Mouse (Mus musculus) heart, adult 18-20 months (tissue): ENCODE results near the gene Emx1. TPM values are rescaled to one million over a fixed set of nuclear protein-coding genes. Genes with fewer than 3 reads are reported as not detected.
"Not testable (repeated sequence)": the region's sequence is repeated elsewhere in the genome, so short reads cannot be mapped to it uniquely, and the experiment has no call there.

Source experiments
- DNase-seq, 2 experiments: peaks; one replicate each; pipeline ENCODE4 v3.0.0; 2021 to 2022; ENCODE audit warnings: mixed read lengths in 1 of 2
- long read RNA-seq, 2 experiments: library from polyadenylated mRNA; stranded (forward); transcript quantifications; one replicate each; pipeline ENCODE4 v2.0.0; 2021
- total RNA-seq, 2 experiments: library from RNA; stranded (reverse); gene quantifications; 2 replicates each; pipeline ENCODE4 v1.2.3; 2021

Emx1 gene
- total RNA-seq = not detected
- long read RNA-seq, experiment 1 = 0 reads
- long read RNA-seq, experiment 2 = 0 reads

GRCm38 (mm10) chr6:85187340-85188211, at the start of gene Emx1:
Gene Emx1 (plus strand): TSS chr6:85187438.
- peak in 1 of 2 experiments; percentile 13 for DNase-seq

DNA sequence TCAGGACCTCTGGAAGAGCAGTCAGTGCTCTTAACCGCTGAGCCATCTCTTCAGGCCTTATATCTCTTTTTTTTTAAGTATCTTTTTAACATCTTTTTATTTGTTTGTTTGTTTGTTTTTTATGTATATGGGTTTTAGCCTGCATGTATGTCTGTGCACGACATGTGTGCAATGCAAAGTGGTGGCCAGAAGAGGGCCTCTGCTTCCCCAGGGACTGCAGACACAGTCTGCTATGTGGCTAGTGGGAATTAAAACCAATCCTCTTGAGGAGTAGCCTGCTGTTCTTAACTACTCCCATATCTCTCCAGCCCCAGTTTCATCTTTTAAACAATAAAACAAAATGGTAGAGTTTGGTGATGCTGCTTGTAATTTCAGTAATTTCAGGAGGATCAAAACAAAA, 47.7 kb upstream of the Emx1 start:
- no peak for DNase-seq

GRCm38 (mm10) chr6:85141013-85141412, 46.2 kb upstream of the Emx1 start:
- peak; percentile 62 to 63 for DNase-seq

DNA sequence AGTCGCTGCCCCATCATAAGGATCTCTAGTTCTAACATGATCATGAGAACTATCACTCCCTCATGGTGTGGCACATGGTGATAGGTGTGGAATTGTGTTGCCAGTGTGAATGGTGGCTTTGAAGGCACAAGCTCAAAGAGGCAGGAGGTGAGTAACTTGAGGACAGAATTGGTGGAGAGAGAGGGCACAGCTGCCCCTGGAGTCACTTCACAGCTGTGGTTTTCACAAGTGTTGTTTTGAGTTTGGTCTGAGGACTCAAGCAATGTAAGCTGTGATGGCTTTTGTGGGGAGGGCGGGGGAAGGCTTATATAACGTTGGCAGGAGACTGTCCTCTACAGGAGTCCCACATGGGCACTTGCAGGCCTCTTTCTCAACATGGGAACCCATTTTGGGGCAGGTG, 42.8 kb upstream of the Emx1 start:
- no peak for DNase-seq

DNA sequence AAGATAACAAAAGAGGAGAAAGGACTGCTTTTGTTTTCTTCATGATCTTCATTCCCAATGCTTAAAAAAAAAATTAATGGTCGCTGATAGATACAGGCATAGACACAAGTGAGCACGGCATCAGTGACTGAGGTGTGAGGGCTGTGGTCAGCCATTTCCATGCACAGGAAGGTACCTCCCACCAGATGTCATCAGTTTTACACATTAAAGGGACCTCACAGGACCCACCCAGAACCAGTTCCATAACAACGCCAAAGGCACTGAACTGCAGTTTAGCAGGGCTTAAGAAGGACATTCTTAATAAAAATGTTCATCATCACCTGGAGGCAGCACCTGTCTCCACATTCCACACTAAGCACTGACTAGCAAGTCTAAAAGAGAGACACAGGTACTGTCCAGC, 39.6 kb upstream of the Emx1 start:
- DNase-seq = no peak

- no peak for DNase-seq
Observed at GRCm38 (mm10) chr6:85150386-85150785, 36.9 kb upstream of the Emx1 start.

GRCm38 (mm10) chr6:85153970-85154540, 33.2 kb upstream of the Emx1 start:
- peak; percentile 77 to 84 for DNase-seq

DNA sequence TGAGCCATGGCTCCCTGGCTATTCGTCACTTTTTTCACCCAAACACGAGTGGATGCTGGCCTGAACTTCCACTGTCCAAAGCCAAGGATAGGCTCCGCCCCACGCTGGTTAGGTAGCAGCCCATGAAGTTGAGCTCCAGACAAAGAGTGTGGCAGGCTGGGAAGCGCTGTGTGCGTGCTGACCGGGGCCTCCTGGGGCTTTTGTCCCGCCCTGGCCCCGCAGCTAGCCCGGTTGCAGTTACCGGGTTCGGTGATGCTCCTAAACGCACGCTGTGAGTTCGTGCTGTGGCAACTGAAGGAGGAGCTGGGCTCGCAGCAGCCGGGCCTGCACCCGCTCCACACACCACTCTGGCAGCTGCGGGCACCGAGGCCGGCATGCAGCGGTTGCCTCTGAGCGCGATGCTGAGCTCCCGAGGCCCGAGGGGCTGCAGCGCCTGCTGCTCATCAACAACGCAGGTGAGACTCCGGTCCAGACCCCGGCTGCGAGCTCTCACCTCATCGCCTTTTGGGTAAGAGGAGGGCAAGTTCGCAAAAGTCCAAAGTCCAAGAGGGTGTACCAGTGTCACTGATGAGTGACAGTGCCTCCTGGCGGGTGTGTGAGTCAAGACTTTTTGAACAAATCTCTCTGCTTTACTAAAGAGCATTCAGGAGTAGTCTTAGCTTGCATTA, 32.2 kb upstream of the Emx1 start:
- DNase-seq = peak; percentile 52 to 74

DNA sequence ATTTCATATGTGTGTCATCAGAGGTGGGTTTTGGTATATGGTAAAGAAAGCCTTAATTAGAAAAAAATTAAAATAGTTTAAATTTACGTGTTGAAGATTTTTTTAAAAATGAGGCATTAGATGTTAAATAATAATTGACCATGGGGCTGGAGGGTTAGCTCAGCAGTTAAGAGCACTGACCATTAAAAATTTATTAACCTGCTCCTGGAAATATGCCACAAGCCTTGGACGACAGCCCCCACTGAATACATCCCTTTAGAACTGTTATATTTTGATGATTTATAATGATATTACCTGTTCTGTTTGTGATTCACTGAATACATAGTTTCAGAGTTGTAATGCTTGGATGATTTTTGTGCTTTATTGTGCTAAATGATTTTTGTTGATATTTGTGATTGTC, 30.7 kb upstream of the Emx1 start:
- not testable (repeated sequence) for DNase-seq

GRCm38 (mm10) chr6:85158040-85158804, 29.0 kb upstream of the Emx1 start:
- DNase-seq = not testable (repeated sequence)

DNA sequence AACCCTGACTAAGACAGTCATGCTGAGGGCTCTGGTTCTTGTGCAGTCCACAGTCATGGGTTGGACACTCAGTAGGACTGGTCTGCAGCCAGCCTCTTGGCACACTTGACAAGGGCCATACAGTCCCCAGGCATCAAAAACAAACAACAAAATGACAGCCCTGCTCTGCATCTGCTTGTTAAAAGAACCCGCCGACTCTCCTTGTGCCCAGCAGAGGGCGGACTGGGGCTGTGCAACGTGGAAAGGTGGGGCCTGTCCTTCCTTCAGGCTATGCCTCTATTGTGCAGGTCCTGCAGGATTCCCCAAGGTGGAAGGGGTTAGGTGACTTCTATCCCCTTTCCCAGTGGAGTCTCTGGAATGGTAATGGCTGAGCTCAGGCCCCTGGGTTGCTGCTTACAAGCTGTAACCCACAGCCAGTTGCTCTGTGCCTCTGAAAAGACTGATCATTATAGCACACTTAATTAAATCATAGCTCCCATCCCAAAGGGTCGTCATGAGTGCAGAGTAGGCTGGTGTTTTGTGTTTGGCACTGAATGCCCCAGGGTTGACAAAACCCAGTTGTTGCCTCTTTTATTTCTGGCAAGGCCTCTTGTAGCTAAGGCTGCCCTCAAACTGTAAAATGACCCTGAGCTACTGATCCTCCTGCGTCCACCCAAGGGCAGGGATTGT, 28.0 kb upstream of the Emx1 start:
- DNase-seq = peak; percentile 21 to 61

DNA sequence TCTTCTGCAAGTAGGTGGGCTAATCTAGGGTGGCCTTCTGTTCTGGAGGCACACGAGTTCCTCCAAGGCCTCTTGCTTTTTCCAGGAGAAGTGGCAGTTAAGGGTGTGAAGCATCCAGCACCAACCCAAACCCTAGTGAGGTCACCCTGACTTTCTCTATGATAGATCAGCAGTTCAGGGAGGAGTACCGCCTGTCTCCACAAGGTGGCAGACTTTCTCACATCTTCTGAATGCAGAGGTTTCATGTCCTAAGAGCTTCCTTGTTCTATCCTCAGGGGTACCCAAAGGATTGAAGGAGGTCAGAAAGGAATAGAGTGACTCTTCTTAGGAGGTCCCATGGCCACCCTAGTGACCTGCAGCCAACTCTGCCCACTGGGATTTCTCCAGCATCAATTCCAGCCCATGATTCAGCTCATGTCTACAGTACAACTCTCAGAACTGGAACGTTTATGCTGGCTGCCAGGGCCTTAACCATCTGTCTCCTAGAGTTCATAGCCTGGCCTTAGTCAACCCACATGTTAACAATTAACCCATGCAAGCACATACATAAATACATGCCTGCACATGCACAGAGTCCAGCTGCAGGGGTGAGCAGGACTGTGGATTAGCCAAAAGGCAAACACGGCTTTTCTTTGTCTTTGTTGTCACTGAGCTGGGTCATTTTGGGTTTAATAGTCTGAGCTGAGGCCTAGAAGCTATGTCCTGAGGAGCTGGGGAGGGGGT, 26.9 kb upstream of the Emx1 start:
- DNase-seq = peak; percentile 52 to 87

DNA sequence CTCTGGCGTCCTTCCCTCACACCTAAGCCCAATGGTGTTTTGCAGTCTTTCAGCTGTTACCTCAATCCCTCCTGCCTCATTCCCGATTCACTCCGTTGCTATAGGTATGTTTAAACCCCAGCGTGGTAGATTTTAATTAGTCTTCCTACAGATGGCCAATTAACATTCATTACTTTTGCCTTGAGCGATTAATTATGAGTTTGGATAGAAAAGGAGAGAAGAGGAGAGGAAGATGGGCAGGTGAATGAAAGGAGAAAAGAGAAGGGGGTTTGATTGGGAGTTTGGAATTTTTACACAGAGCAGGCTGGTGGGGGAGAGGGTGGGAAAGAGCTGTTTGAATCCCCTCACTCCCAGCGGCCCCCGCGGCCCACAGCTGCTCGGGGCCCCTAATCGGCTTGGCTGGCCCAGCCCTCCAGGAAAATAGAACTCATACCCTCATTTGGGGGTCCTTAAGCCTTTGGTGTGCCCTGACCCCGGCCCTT, 21.8 kb upstream of the Emx1 start:
- no peak for DNase-seq

GRCm38 (mm10) chr6:85179569-85179968, 7.7 kb upstream of the Emx1 start:
- DNase-seq = no peak

DNA sequence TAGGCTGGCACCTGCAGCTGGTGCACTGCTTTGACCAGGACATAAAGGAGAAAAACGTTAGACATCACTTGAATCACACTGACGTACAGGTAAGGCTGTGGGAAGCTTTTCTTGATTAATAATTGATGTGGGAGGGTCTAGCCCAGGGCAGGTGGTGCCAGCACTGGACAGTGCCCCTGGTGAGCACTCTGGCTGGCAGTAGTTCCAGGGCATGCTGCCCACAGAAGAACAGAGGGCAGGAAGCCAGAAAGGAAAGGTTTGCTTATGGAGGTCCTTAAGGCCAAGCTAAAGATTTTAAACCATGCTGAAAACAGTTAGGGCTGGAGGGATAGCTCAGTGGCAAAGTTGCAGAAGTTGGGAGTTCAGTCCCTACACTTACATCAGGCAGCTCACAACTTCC, 7.2 kb upstream of the Emx1 start:
- no peak for DNase-seq

- DNase-seq = no peak
Observed at GRCm38 (mm10) chr6:85183951-85184350, 3.3 kb upstream of the Emx1 start.

GRCm38 (mm10) chr6:85186033-85186743, 1.1 kb upstream of the Emx1 start:
- DNase-seq = no peak

- no peak for DNase-seq
Observed at GRCm38 (mm10) chr6:85186744-85187059, 536 bp upstream of the Emx1 start.

- no peak for DNase-seq
Observed at GRCm38 (mm10) chr6:85188256-85189110, 1.2 kb downstream of the Emx1 start.
